Mouse (Mus musculus) left cerebral cortex, adult 8-10 months (tissue): ENCODE results near the gene Vmn2r95. TPM values are rescaled to one million over a fixed set of nuclear protein-coding genes. Genes with fewer than 3 reads are reported as not detected.
"Not testable (repeated sequence)": the region's sequence is repeated elsewhere in the genome, so short reads cannot be mapped to it uniquely, and the experiment has no call there.

Source experiments
- DNase-seq, 2 experiments: peaks; one replicate each; pipeline ENCODE4 v3.0.0; 2022; ENCODE audit warnings: low spot score in 2 of 2
- total RNA-seq, 4 experiments: library from RNA; stranded (reverse); gene quantifications; 2 replicates each; pipeline ENCODE4 v1.2.4; 2022

The Vmn2r95 gene
- not detected for total RNA-seq

DNA sequence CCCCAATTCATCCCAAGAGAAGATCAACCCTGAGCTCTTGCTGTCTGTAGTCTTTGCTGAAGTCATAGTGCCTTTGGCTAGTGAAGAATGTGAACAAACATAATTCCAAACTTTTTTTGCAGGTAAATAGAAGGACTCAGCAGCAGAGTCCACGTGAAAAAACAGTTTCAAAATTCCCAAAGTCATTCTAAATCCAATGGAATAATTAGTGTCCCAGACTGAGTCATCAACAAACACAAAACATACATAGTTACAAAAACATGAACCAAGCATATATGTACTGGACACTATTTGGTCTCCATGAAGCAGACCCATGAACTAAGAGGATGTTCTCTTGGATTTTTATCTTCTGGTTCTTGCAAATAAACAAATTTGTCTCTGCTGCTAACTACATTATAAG, at the start of gene Vmn2r95:
TSS of gene Vmn2r95 (plus strand) at position 301 of the 400 bp plus-strand sequence.
- DNase-seq, result no peak

- DNase-seq, result no peak
Measured at GRCm38 (mm10) chr17:18455619-18456140, 31.8 kb downstream of the Vmn2r95 start.

- not testable (repeated sequence) for DNase-seq
Measured at GRCm38 (mm10) chr17:18458126-18458634, 34.3 kb downstream of the Vmn2r95 start.

DNA sequence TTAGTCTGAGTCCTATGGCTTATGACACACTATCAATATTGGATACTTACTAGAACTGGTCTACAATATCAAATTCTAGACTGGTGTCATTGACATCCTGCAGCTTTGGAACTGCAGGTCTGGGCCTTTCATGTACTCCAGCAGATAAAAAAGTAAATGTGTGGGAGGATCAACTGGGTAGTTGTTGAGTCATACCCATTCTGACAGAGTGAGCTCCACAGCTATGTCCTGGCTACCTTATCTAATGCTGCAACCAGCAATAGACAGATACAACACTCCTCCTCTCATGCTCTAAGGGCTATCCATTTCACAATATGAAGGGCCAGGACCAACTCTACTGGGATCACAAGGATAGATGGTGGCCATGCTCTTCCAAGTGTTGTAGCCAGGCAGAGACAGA, 38.8 kb downstream of the Vmn2r95 start:
- DNase-seq, result no peak

- DNase-seq, result no peak
Measured at GRCm38 (mm10) chr17:18479885-18480284, 56.0 kb downstream of the Vmn2r95 start.

Other genes starting within 250 kb of the Vmn2r95 start
- gene Vmn2r94, start 146.3 kb upstream of the Vmn2r95 start, total RNA-seq, result not detected
- gene Vmn2r93, start 126.0 kb upstream of the Vmn2r95 start, total RNA-seq, result not detected
- not detected for gene Vmn2r96, start 149.1 kb downstream of the Vmn2r95 start, total RNA-seq